Mouse (Mus musculus): ENCODE measurements around the gene Pknox2. TPM values are rescaled to one million over a fixed set of nuclear protein-coding genes. Genes with fewer than 3 reads are reported as not detected.

Gene Pknox2
- 35.3 and 36.8 TPM in 2 replicates for polyA plus RNA-seq (2016; fragmentation: Nextera tagmentation; extraction: Ambion mirVana)

- no peaks in the 10 kb centered on the region for H3K36me3 ChIP-seq (replicated peaks)
- H3K4me3 ChIP-seq = peak within 1 kb of the TSS; percentile 96
- peaks cover 49% of the 10 kb centered on the region for H3K4me1 ChIP-seq
- WGBS = under 1% methylated on average over 9 of the region's 13 CpGs
- H3K27ac ChIP-seq = peak within 1 kb of the TSS; percentile 99
- no peak for DNase-seq (ENCODE audit: extremely low spot score, low spot score)
- peaks cover 14% of the 10 kb centered on the region for H3K27me3 ChIP-seq (ENCODE audit: poor library complexity, severe bottlenecking)
- no peaks in the 10 kb centered on the region for H3K9me3 ChIP-seq
Observed at GRCm38 (mm10) chr9:37147359-37147685, at the start of gene Pknox2. Pknox2 (minus strand) TSS chr9:37147407.

GRCm38 (mm10) chr9:37188024-37188423, 40.8 kb upstream of the Pknox2 start:
- no peaks in the 10 kb centered on the region for H3K27me3 ChIP-seq (ENCODE audit: poor library complexity, severe bottlenecking)
- H3K4me3 ChIP-seq = no peak overlapping the region
- no peaks in the 10 kb centered on the region for H3K36me3 ChIP-seq (replicated peaks)
- peaks cover 6% of the 10 kb centered on the region; the same call in 1 of the 2 replicates for H3K9me3 ChIP-seq
- 85% methylated on average over 3 of the region's 3 CpGs for WGBS
- no peak for DNase-seq (ENCODE audit: extremely low spot score, low spot score)
- H3K27ac ChIP-seq = no peak overlapping the region
- peaks cover 3% of the 10 kb centered on the region for H3K4me1 ChIP-seq

GRCm38 (mm10) chr9:37187407-37187806, 40.2 kb upstream of the Pknox2 start:
- H3K27me3 ChIP-seq (ENCODE audit: poor library complexity, severe bottlenecking) = no peaks in the 10 kb centered on the region
- no peaks in the 10 kb centered on the region for H3K36me3 ChIP-seq (replicated peaks)
- H3K9me3 ChIP-seq = peaks cover 6% of the 10 kb centered on the region; the same call in 1 of the 2 replicates
- H3K27ac ChIP-seq = no peak overlapping the region
- no peak for DNase-seq (ENCODE audit: extremely low spot score, low spot score)
- no peak overlapping the region for H3K4me3 ChIP-seq
- WGBS = 93% methylated on average over 5 of the region's 5 CpGs
- H3K4me1 ChIP-seq = peaks cover 9% of the 10 kb centered on the region

GRCm38 (mm10) chr9:37183176-37183575, 36.0 kb upstream of the Pknox2 start:
- Histone ChIP-seq H3K4me1 (peaks cover 51% of the 10 kb centered on the region), H3K27ac (no peak overlapping the region), H3K9me3 (no peaks in the 10 kb centered on the region; the same call in 1 of the 2 replicates), H3K36me3 (replicated peaks) (no peaks in the 10 kb centered on the region), H3K27me3 (ENCODE audit: poor library complexity, severe bottlenecking) (peaks cover 24% of the 10 kb centered on the region), H3K4me3 (no peak overlapping the region)
- WGBS = 82% methylated on average over 2 of the region's 2 CpGs
- DNase-seq (ENCODE audit: extremely low spot score, low spot score) = no peak

GRCm38 (mm10) chr9:37181596-37181995, 34.4 kb upstream of the Pknox2 start:
- peak; percentile 22 for DNase-seq (ENCODE audit: extremely low spot score, low spot score)
- Histone ChIP-seq H3K27ac (no peak overlapping the region), H3K9me3 (no peaks in the 10 kb centered on the region; the same call in 1 of the 2 replicates), H3K4me3 (no peak overlapping the region), H3K4me1 (peaks cover 67% of the 10 kb centered on the region), H3K27me3 (ENCODE audit: poor library complexity, severe bottlenecking) (peaks cover 32% of the 10 kb centered on the region), H3K36me3 (replicated peaks) (no peaks in the 10 kb centered on the region)
- 49% methylated on average over 5 of the region's 5 CpGs for whole genome bisulfite sequencing

- 91% methylated on average over 4 of the region's 4 CpGs for WGBS
- Histone ChIP-seq H3K27me3 (ENCODE audit: poor library complexity, severe bottlenecking) (peaks cover 52% of the 10 kb centered on the region), H3K4me3 (no peak overlapping the region), H3K27ac (peak overlapping the region; percentile 82), H3K4me1 (peaks cover 69% of the 10 kb centered on the region), H3K36me3 (replicated peaks) (no peaks in the 10 kb centered on the region), H3K9me3 (no peaks in the 10 kb centered on the region; the same call in 1 of the 2 replicates)
- DNase-seq (ENCODE audit: extremely low spot score, low spot score) = no peak
Observed at GRCm38 (mm10) chr9:37179596-37179995, 32.4 kb upstream of the Pknox2 start.

GRCm38 (mm10) chr9:37178911-37179310, 31.7 kb upstream of the Pknox2 start:
- H3K4me1 ChIP-seq = peaks cover 69% of the 10 kb centered on the region
- peaks cover 57% of the 10 kb centered on the region for H3K27me3 ChIP-seq (ENCODE audit: poor library complexity, severe bottlenecking)
- H3K36me3 ChIP-seq (replicated peaks) = no peaks in the 10 kb centered on the region
- WGBS = 12% methylated on average over 4 of the region's 4 CpGs
- no peaks in the 10 kb centered on the region; the same call in 1 of the 2 replicates for H3K9me3 ChIP-seq
- peak overlapping the region; percentile 82 for H3K27ac ChIP-seq
- peak; percentile 53 for DNase-seq (ENCODE audit: extremely low spot score, low spot score)
- H3K4me3 ChIP-seq = 0 out of 2 replicates have a peak overlapping the region, but pooled peaks have one; percentile 1

GRCm38 (mm10) chr9:37177551-37177950, 30.3 kb upstream of the Pknox2 start:
- peak; percentile 24 for DNase-seq (ENCODE audit: extremely low spot score, low spot score)
- Histone ChIP-seq H3K36me3 (replicated peaks) (no peaks in the 10 kb centered on the region), H3K4me3 (peak overlapping the region; percentile 19; the same call in 1 of the 2 replicates), H3K27me3 (ENCODE audit: poor library complexity, severe bottlenecking) (peaks cover 61% of the 10 kb centered on the region), H3K27ac (peak overlapping the region; percentile 82), H3K9me3 (no peaks in the 10 kb centered on the region), H3K4me1 (peaks cover 68% of the 10 kb centered on the region)
- 44% methylated on average over 8 of the region's 8 CpGs for WGBS

- Histone ChIP-seq H3K36me3 (replicated peaks) (no peaks in the 10 kb centered on the region), H3K27ac (peak overlapping the region; percentile 82), H3K27me3 (ENCODE audit: poor library complexity, severe bottlenecking) (peaks cover 61% of the 10 kb centered on the region), H3K9me3 (no peaks in the 10 kb centered on the region), H3K4me1 (peaks cover 63% of the 10 kb centered on the region), H3K4me3 (peak overlapping the region; percentile 19; the same call in 1 of the 2 replicates)
- DNase-seq (ENCODE audit: extremely low spot score, low spot score) = peak; percentile 80
- under 1% methylated on average over 5 of the region's 5 CpGs for WGBS
Observed at GRCm38 (mm10) chr9:37177107-37177506, 29.9 kb upstream of the Pknox2 start.

- 84% methylated on average over 3 of the region's 3 CpGs for WGBS
Observed at GRCm38 (mm10) chr9:37176002-37176401, 28.8 kb upstream of the Pknox2 start.

GRCm38 (mm10) chr9:37173376-37173775, 26.2 kb upstream of the Pknox2 start:
- no peak overlapping the region for H3K27ac ChIP-seq
- H3K4me3 ChIP-seq = no peak overlapping the region
- H3K27me3 ChIP-seq (ENCODE audit: poor library complexity, severe bottlenecking) = peaks cover 39% of the 10 kb centered on the region
- H3K9me3 ChIP-seq = no peaks in the 10 kb centered on the region
- H3K4me1 ChIP-seq = peaks cover 30% of the 10 kb centered on the region
- no peak for DNase-seq (ENCODE audit: extremely low spot score, low spot score)
- H3K36me3 ChIP-seq (replicated peaks) = no peaks in the 10 kb centered on the region
- 66% methylated on average over 5 of the region's 5 CpGs for WGBS

More at GRCm38 (mm10) chr9:37176002-37176401, 28.8 kb upstream of the Pknox2 start:
- DNase-seq (ENCODE audit: extremely low spot score, low spot score) = no peak
- H3K9me3 ChIP-seq = no peaks in the 10 kb centered on the region
- no peak overlapping the region for H3K4me3 ChIP-seq
- H3K4me1 ChIP-seq = peaks cover 52% of the 10 kb centered on the region
- H3K27ac ChIP-seq = no peak overlapping the region
- no peaks in the 10 kb centered on the region for H3K36me3 ChIP-seq (replicated peaks)
- H3K27me3 ChIP-seq (ENCODE audit: poor library complexity, severe bottlenecking) = peaks cover 61% of the 10 kb centered on the region

- Histone ChIP-seq H3K4me1 (peaks cover 4% of the 10 kb centered on the region; the same call in 1 of the 2 replicates), H3K36me3 (replicated peaks) (no peaks in the 10 kb centered on the region), H3K27me3 (ENCODE audit: poor library complexity, severe bottlenecking) (no peaks in the 10 kb centered on the region), H3K27ac (no peak overlapping the region), H3K9me3 (no peaks in the 10 kb centered on the region), H3K4me3 (no peak overlapping the region)
- DNase-seq (ENCODE audit: extremely low spot score, low spot score) = no peak
- 73% methylated on average over 2 of the region's 2 CpGs for WGBS
Observed at GRCm38 (mm10) chr9:37166899-37167298, 19.7 kb upstream of the Pknox2 start.

- DNase-seq (ENCODE audit: extremely low spot score, low spot score) = peak; percentile 8
- H3K4me3 ChIP-seq = no peak overlapping the region
- H3K9me3 ChIP-seq = no peaks in the 10 kb centered on the region
- WGBS = 85% methylated on average over 2 of the region's 2 CpGs
- H3K27me3 ChIP-seq (ENCODE audit: poor library complexity, severe bottlenecking) = 0 out of 2 replicates have a peak, but pooled peaks cover 6% of the 10 kb centered on the region
- no peaks in the 10 kb centered on the region for H3K36me3 ChIP-seq (replicated peaks)
- H3K27ac ChIP-seq = no peak overlapping the region
- H3K4me1 ChIP-seq = peaks cover 9% of the 10 kb centered on the region
Observed at GRCm38 (mm10) chr9:37160686-37161085, 13.5 kb upstream of the Pknox2 start.
